Mouse (Mus musculus) leukemia stem cell, adult 10-12 weeks (primary cell): Measurements from ENCODE around the gene Olfr745. TPM values are rescaled to one million over a fixed set of nuclear protein-coding genes. Genes with fewer than 3 reads are reported as not detected.

Source experiments
- polyA plus RNA-seq: library from polyadenylated mRNA; stranded (reverse); fragments of >175 nt; gene quantifications from 2 replicates; pipeline ENCODE4 v1.2.3, GENCODE M21; 2012; ENCODE audit warnings: low replicate concordance

The Olfr745 gene
- not detected in 2 replicates for polyA plus RNA-seq

GRCm38 (mm10) chr14:50639088-50639487 lies at the start of gene Olfr745:
Gene Olfr745 (plus strand): TSS chr14:50639388.

DNA sequence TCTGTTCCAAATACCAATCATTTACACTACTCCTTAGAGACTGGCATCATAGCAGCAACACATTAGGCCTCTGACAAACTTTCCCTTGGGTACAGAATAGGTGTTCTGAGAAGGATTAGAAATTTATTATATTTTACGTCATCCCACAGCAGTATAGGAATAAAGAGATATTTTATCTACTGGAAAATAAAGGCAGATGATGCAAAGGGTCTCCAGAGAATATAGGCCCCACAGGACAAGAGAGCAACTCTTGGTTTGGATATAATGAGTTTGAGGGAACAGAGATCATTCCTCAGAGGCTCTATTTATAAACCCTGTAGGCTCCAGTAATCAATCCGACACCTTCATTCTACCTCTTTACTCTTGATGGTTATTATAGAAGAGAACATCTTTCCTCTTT lies 24.6 kb upstream of the Olfr745 start, which contains the start of gene Olfr744:
Olfr744 (plus strand) TSS at position 301 of the 400 bp plus-strand sequence.

GRCm38 (mm10) chr14:50646783-50647182 lies 7.6 kb downstream of the Olfr745 start, which contains the start of gene Olfr746:
Gene Olfr746 (plus strand): TSS chr14:50647083.

DNA sequence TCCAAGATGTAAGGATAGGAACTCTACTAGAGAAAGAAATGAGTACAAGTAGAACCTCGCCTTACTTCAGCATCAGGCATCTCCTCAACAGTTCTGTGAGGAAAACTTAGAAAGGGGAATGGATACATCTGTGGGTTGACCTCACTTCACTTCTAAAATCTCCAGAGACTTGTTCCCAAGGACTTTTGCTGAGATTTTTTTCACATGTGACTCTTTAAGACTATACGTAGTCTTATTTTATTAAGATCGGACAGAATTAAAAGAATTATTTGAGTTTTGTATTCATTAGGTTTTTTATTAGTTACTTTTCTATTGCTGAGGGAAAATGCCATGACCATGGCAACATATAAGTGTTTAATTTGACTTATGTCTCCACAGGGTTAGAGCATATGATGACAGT lies 53.9 kb downstream of the Olfr745 start, which contains the start of gene Olfr747:
Olfr747 (minus strand) TSS at position 101 of the 400 bp plus-strand sequence.

Other genes starting within 250 kb of the Olfr745 start
- gene Olfr738, start 231.8 kb upstream of the Olfr745 start, polyA plus RNA-seq = not detected in 2 replicates
- gene Olfr739, start 220.8 kb upstream of the Olfr745 start, polyA plus RNA-seq = not detected in 2 replicates
- gene Olfr740, start 193.8 kb upstream of the Olfr745 start, polyA plus RNA-seq = not detected in 2 replicates
- not detected in 2 replicates for gene Olfr741, start 166.7 kb upstream of the Olfr745 start, polyA plus RNA-seq
- not detected in 2 replicates for gene Olfr742, start 135.8 kb upstream of the Olfr745 start, polyA plus RNA-seq
- gene Olfr743, start 117.5 kb upstream of the Olfr745 start, polyA plus RNA-seq = not detected in 2 replicates
- not detected in 2 replicates for gene Olfr744, start 24.5 kb upstream of the Olfr745 start, polyA plus RNA-seq
- gene Olfr746, start 7.7 kb downstream of the Olfr745 start, polyA plus RNA-seq = not detected in 2 replicates
- not detected in 2 replicates for gene Olfr747, start 53.8 kb downstream of the Olfr745 start, polyA plus RNA-seq
- not detected in 2 replicates for gene Olfr748, start 68.0 kb downstream of the Olfr745 start, polyA plus RNA-seq
- gene Olfr749, start 105.7 kb downstream of the Olfr745 start, polyA plus RNA-seq = not detected in 2 replicates
- gene Ttc5, start 146.1 kb downstream of the Olfr745 start, polyA plus RNA-seq = 2.2 and 32.8 TPM in 2 replicates
- gene Ccnb1ip1, start 168.3 kb downstream of the Olfr745 start, polyA plus RNA-seq = 0.11 and 3.0 TPM in 2 replicates
- gene Parp2, start 168.5 kb downstream of the Olfr745 start, polyA plus RNA-seq = 2.0 and 4.7 TPM in 2 replicates
- 1.9 and 2.6 TPM in 2 replicates for gene Tep1, start 231.2 kb downstream of the Olfr745 start, polyA plus RNA-seq